Mouse (Mus musculus): Measurements from ENCODE around the gene Olfr741. TPM values are rescaled to one million over a fixed set of nuclear protein-coding genes. Genes with fewer than 3 reads are reported as not detected.

The Olfr741 gene
- not detected for total RNA-seq (2021)
- long read RNA-seq, experiment 1 = 0 reads
- long read RNA-seq, experiment 2 = 0 reads

DNA sequence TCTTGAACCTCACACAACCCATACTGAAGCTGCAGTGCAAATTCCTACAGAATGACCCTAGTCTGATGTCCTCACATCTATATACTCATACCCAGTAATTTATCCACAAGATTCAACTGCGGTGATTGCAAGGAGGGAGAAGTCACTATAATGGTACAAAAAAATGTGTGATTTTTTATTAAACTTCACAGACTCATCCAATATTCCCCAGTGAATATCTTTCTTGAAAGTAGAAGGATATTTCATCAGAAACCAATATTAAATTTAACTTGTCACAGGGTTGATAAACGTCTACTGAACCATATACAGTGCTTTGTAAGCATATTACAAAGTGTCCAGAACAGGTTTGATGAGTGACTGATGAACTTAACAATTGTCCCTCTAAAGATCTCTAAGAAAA, at the start of gene Olfr741:
Olfr741 (plus strand) TSS at position 301 of the 400 bp plus-strand sequence.
- no peak within 1 kb of the TSS for H3K4me3 ChIP-seq
- H3K27ac ChIP-seq = no peak within 1 kb of the TSS
- TF ChIP-seq CTCF (conservative IDR thresholded peaks at IDR 0.05) = no peak
- DNase-seq (ENCODE audit: low spot score in 2 of 2) = no peak

DNA sequence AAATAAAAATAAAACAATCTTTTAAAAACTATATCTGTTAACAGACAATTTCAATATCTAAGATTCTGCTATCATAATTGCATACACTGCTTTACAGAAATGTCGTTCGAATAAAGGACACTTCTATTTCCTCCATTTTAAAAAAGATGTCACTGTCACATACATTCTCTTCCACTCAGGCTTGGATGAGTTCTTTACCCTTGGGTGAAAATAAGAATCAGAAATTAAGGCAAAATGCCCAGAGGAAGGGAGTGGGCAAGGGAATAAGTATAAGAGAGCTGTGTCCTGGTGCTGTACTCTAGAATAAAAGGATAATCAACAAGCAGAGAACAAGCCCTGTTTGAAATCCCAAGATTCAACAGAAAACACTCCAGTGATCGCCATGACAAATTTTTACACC, 27.3 kb upstream of the Olfr741 start, which contains the start of gene Olfr740:
Olfr740 (plus strand) TSS at position 301 of the 400 bp plus-strand sequence.
- no peak for DNase-seq (ENCODE audit: low spot score in 2 of 2)
- Histone ChIP-seq H3K4me3 (no peak within 1 kb of the TSS), H3K27ac (no peak within 1 kb of the TSS)
- no peak for TF ChIP-seq CTCF (conservative IDR thresholded peaks at IDR 0.05)

DNA sequence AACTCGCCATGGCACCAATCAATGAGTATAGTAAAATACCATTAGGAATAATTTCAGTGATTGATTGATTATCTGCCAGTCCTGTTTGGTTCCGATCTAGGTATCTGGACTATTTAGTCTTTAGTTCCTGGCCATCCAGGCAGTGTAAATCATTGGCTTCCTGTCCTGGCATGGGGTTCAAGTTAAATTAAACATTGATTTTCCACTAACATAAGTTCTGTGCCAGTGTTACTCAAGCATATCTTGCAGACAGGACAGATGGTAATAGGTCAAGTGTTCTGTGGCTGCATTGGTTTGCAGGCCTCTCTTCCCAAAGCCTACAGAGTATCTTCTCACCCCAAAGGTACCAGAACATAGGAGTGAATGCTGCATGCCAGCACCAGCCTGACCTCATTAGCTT, 5.9 kb downstream of the Olfr741 start:
- DNase-seq (ENCODE audit: low spot score in 2 of 2) = no peak
- H3K27ac ChIP-seq = no peak overlapping the region
- no peak overlapping the region for H3K4me3 ChIP-seq
- TF ChIP-seq CTCF (conservative IDR thresholded peaks at IDR 0.05) = no peak

DNA sequence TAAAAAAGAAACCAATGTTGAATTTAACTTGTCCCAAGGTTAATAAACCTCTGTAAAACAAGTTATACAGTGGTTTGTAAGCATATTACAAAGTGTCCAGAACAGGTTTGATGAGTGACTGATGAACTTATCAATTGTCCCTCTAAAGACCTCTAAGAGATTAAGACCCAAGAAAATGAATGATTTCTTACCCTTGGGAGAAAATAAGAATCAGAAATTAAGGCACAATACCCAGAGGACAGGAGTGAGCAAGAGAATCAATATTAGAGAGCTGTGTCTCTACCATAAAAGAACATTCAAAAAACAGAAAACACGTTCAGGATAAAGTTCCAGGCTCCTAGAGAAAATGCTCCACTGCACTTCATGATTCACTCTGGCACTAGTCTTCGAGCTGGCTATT, 30.8 kb downstream of the Olfr741 start, which contains the start of gene Olfr742:
Olfr742 (plus strand) TSS at position 301 of the 400 bp plus-strand sequence.
- no peak for DNase-seq (ENCODE audit: low spot score in 2 of 2)
- no peak for TF ChIP-seq CTCF (conservative IDR thresholded peaks at IDR 0.05)
- no peak within 1 kb of the TSS for H3K4me3 ChIP-seq
- no peak within 1 kb of the TSS for H3K27ac ChIP-seq

DNA sequence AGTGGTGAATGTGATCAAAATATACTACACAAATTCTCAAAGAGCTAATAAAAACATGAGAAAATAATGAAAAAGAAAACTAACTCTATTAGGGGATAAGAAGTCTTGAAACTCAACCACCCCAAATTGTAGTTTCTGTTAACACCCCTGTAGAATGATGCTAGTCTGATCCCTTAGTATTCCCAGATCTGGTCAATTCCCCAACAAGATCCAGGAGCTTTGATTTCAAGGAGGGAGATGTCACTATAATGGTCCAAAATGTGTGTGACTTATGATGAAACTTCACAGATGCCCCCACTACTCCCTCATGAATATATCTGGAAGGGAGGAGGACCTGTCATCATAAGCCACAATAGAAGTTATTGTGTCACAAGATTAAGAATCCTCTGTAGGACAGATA, 49.0 kb downstream of the Olfr741 start, which contains the start of gene Olfr743:
Olfr743 (plus strand) TSS at position 301 of the 400 bp plus-strand sequence.
- Histone ChIP-seq H3K4me3 (no peak within 1 kb of the TSS), H3K27ac (no peak within 1 kb of the TSS)
- DNase-seq (ENCODE audit: low spot score in 2 of 2) = no peak
- TF ChIP-seq CTCF (conservative IDR thresholded peaks at IDR 0.05) = no peak

Other genes starting within 250 kb of the Olfr741 start
- not detected for gene Olfr731, start 230.9 kb upstream of the Olfr741 start, total RNA-seq (2021)
- gene Olfr732, start 188.5 kb upstream of the Olfr741 start, total RNA-seq (2021) = not detected
- gene Olfr733, start 171.2 kb upstream of the Olfr741 start, total RNA-seq (2021) = not detected
- not detected for gene Olfr734, start 146.0 kb upstream of the Olfr741 start, total RNA-seq (2021)
- gene Olfr735, start 123.9 kb upstream of the Olfr741 start, total RNA-seq (2021) = not detected
- gene Tlr11, start 114.8 kb upstream of the Olfr741 start, total RNA-seq (2021) = not detected
- gene Olfr736, start 91.6 kb upstream of the Olfr741 start, total RNA-seq (2021) = not detected
- not detected for gene Olfr738, start 65.2 kb upstream of the Olfr741 start, total RNA-seq (2021)
- not detected for gene Olfr739, start 54.1 kb upstream of the Olfr741 start, total RNA-seq (2021)
- not detected for gene Olfr740, start 27.2 kb upstream of the Olfr741 start, total RNA-seq (2021)
- gene Olfr742, start 30.9 kb downstream of the Olfr741 start, total RNA-seq (2021) = not detected
- not detected for gene Olfr743, start 49.1 kb downstream of the Olfr741 start, total RNA-seq (2021)
- not detected for gene Olfr744, start 142.1 kb downstream of the Olfr741 start, total RNA-seq (2021)
- gene Olfr745, start 166.7 kb downstream of the Olfr741 start, total RNA-seq (2021) = not detected
- gene Olfr746, start 174.3 kb downstream of the Olfr741 start, total RNA-seq (2021) = not detected
- gene Olfr747, start 220.5 kb downstream of the Olfr741 start, total RNA-seq (2021) = not detected
- not detected for gene Olfr748, start 234.6 kb downstream of the Olfr741 start, total RNA-seq (2021)

All from layer of hippocampus, adult 2 months (tissue).